Mouse (Mus musculus): Measurements from ENCODE around the gene Sema5b. TPM values are rescaled to one million over a fixed set of nuclear protein-coding genes. Genes with fewer than 3 reads are reported as not detected.
A peak's percentile ranks its signal among the peaks of the same experiment; 100 is the strongest.

Gene Sema5b
- total and polyA plus RNA-seq, 2 experiments from 2014 or later: 12.8 to 30.1 TPM

DNA sequence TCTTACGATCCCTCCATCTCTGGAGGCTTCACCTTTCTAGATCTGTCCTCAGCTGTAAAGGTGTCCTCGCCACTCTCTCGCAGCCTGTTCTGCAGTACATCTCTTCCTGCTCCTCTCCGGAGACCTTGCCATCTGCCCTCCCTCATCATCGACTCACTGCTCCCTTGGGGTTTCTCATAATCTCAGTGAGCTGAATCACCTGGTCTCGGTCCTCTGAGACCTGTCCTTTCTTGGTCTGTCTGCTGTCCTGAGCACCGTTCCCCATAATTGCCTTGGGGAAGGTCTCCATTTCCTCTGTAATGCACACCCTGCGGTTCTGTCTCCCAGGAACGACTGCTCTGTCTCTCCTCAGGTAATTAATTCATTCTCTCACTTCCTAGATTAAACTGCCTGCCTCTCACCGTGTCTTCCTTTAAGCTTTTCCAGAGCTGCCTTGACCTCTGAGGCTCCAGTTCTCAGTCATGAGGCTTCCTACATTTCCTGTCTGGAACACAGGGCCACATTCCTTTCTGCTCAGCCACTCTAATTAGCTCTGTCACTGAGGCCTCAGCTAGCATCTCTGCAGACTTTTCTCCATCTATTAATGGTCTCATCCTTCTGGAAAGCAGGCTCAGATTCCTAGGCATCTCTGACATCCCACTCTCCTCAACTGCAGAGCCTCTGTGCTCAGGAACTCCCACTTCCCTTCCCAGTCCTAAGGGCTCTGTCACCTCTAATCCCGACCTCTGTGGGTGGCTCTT lies 31.4 kb upstream of the Sema5b start:
- no peak overlapping the region for H3K4me3 ChIP-seq (ENCODE audit: low read depth, low read length)
- H3K27ac ChIP-seq (ENCODE audit: low read depth, low read length): no peak overlapping the region
- WGBS: 64% methylated on average over 11 of the region's 11 CpGs
- H3K36me3 ChIP-seq (ENCODE audit: insufficient read depth): no peaks in the 10 kb centered on the region
- H3K4me1 ChIP-seq (ENCODE audit: insufficient read depth): no peaks in the 10 kb centered on the region
- no peak overlapping the region for H3K9ac ChIP-seq
- no peak for DNase-seq
- no peak for TF ChIP-seq CTCF (IDR thresholded peaks at IDR 0.05; ENCODE audit: low read depth)
- no peak overlapping the region for H3K4me2 ChIP-seq (ENCODE audit: low read depth)
- no peak for ATAC-seq
- no peaks in the 10 kb centered on the region for H3K27me3 ChIP-seq (ENCODE audit: insufficient read depth, low read length)
- H3K9me3 ChIP-seq (ENCODE audit: low read length): no peaks in the 10 kb centered on the region

DNA sequence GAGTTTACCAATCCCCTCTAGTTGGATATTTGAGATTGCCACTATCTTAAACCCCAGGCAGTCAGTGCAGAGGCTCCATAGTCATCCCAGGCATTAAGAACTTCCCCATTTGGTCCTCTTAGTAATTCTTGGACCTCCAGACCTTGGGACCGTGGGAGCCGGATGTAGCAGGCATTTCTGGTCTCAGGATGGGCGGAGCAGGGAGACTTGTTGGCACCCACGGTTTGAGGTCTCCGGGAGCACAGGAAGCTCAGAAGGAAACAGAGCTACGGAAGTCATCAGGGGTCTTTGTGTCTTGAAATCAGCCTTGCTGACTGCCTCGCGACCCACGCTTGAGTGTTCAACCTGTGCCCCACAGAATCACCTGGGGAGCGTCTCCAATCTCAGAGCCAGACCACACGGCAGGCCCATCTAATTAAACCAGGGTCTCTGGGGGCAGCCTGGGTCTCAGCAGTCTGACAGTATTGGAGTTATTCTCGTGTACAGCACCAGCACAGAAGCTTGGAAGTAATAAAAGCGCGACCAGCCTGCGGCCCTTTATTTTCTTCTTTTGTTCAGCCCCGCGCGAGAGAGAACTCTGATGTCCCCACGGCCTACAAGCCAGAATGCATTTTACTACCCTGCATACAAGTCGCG lies 24.9 kb upstream of the Sema5b start:
- no peak for TF ChIP-seq CTCF (IDR thresholded peaks at IDR 0.05; ENCODE audit: low read depth)
- Histone ChIP-seq H3K4me2 (ENCODE audit: low read depth) (no peak overlapping the region), H3K4me3 (ENCODE audit: low read depth, low read length) (no peak overlapping the region), H3K27me3 (ENCODE audit: insufficient read depth, low read length) (no peaks in the 10 kb centered on the region), H3K4me1 (ENCODE audit: insufficient read depth) (no peaks in the 10 kb centered on the region), H3K9ac (no peak overlapping the region), H3K36me3 (ENCODE audit: insufficient read depth) (no peaks in the 10 kb centered on the region), H3K9me3 (ENCODE audit: low read length) (no peaks in the 10 kb centered on the region), H3K27ac (ENCODE audit: low read depth, low read length) (no peak overlapping the region)
- ATAC-seq: no peak
- DNase-seq: no peak
- WGBS: 53% methylated on average over 21 of the region's 21 CpGs

DNA sequence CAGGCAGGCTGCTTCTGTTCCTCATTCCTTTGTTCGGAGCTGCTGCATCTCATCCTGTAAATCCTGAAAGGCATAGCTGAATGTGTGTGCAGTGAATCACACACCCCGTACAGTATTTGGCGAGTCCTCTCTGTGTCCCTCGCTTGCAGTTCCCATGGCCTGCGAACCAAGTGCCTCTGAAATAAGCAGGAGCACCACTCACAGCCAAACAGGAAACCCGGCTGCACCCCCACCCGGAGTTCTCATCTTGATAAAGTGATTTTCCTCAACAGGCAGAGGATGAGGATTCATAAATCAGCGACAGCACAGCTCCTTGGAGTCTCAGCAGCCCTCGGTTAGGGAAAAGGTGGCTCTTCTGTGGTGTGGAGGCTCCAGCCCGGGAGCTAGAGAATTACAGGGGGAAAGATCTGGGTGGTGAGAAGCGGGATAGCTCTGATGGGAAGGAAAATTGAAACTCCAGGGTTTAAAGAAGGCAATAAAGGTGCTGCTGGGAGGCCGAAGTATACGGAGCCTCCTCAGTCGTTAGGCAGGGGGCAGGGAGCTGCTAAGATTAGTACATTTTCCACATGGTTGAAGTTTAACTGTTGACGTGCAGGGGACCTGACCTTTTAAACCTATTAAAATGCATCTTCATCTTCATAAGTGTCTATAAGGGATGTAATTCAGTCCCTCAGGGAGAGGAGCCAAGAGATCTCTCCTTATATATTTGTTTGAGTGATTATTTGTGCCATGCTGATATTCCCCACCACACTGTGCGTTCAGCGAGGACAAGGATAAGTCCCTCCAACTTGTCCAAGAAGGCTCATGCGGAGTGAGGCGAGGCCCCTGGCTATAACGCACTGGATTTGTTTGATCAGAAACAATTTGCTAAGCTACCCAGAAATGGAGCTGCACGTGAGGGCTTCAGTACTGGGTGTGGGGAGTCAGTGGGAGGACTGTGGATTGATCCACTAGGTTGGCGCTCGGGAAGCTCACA lies 22.7 kb upstream of the Sema5b start:
- ATAC-seq: 0 out of 2 replicates have a peak, but pooled peaks have one; percentile 27
- Histone ChIP-seq H3K27me3 (ENCODE audit: insufficient read depth, low read length) (no peaks in the 10 kb centered on the region), H3K4me1 (ENCODE audit: insufficient read depth) (no peaks in the 10 kb centered on the region), H3K4me2 (ENCODE audit: low read depth) (no peak overlapping the region), H3K4me3 (ENCODE audit: low read depth, low read length) (no peak overlapping the region), H3K9ac (no peak overlapping the region), H3K9me3 (ENCODE audit: low read length) (no peaks in the 10 kb centered on the region), H3K36me3 (ENCODE audit: insufficient read depth) (no peaks in the 10 kb centered on the region), H3K27ac (ENCODE audit: low read depth, low read length) (no peak overlapping the region)
- no peak for TF ChIP-seq CTCF (IDR thresholded peaks at IDR 0.05; ENCODE audit: low read depth)
- peak; percentile 24 for DNase-seq
- WGBS: 54% methylated on average over 23 of the region's 23 CpGs

DNA sequence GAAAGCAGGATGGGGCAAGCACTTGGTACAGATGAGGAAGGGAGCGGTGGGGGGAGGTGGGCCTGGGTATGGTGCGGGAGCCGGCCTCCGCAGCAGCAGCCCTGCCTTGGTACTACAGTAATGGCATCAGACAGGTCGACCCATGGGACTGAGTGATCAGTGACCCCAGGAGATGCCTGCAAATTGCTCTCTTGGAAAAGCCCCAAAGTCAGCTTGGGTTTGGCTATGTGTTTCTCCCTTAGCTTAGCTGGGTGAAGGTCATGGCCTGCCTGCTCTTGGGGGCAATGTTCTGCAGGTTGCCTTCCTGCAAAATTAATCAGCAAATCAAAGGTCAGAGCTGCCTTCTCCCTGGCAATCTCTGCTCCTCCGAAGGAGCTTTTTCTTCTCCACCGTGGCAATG lies 21.7 kb upstream of the Sema5b start:
- H3K4me3 ChIP-seq (ENCODE audit: low read depth, low read length): no peak overlapping the region
- H3K9ac ChIP-seq: no peak overlapping the region
- DNase-seq (no peak), ATAC-seq (no peak)
- WGBS: 75% methylated on average over 7 of the region's 7 CpGs
- H3K36me3 ChIP-seq (ENCODE audit: insufficient read depth): no peaks in the 10 kb centered on the region
- H3K9me3 ChIP-seq (ENCODE audit: low read length): no peaks in the 10 kb centered on the region
- TF ChIP-seq CTCF (IDR thresholded peaks at IDR 0.05; ENCODE audit: low read depth): no peak
- no peaks in the 10 kb centered on the region for H3K27me3 ChIP-seq (ENCODE audit: insufficient read depth, low read length)
- no peak overlapping the region for H3K4me2 ChIP-seq (ENCODE audit: low read depth)
- no peak overlapping the region for H3K27ac ChIP-seq (ENCODE audit: low read depth, low read length)
- no peaks in the 10 kb centered on the region for H3K4me1 ChIP-seq (ENCODE audit: insufficient read depth)

DNA sequence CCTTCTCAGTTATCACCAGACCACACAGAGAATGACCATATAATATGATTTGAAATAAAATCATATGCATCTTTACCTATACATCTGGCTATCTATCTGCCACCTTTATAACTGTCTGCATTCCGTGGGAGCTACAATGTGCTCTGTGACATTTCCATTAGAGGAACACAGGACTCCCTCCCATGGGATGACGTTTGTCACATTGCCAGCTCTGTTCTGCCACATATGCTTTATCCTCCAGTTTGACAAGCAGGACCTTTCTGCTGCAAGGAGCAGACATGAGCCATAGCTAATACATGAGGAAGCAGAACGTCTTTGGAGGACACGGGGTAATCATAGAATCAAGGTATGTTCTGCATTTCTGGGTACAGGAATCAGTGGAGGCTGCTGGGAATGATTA lies 16.7 kb upstream of the Sema5b start:
- no peaks in the 10 kb centered on the region for H3K27me3 ChIP-seq (ENCODE audit: insufficient read depth, low read length)
- no peaks in the 10 kb centered on the region for H3K4me1 ChIP-seq (ENCODE audit: insufficient read depth)
- H3K4me3 ChIP-seq (ENCODE audit: low read depth, low read length): no peak overlapping the region
- H3K27ac ChIP-seq (ENCODE audit: low read depth, low read length): no peak overlapping the region
- TF ChIP-seq CTCF (IDR thresholded peaks at IDR 0.05; ENCODE audit: low read depth): no peak
- H3K4me2 ChIP-seq (ENCODE audit: low read depth): no peak overlapping the region
- WGBS: 74% methylated on average over 4 of the region's 4 CpGs
- H3K9ac ChIP-seq: no peak overlapping the region
- no peak for ATAC-seq
- H3K36me3 ChIP-seq (ENCODE audit: insufficient read depth): no peaks in the 10 kb centered on the region
- H3K9me3 ChIP-seq (ENCODE audit: low read length): no peaks in the 10 kb centered on the region
- no peak for DNase-seq

DNA sequence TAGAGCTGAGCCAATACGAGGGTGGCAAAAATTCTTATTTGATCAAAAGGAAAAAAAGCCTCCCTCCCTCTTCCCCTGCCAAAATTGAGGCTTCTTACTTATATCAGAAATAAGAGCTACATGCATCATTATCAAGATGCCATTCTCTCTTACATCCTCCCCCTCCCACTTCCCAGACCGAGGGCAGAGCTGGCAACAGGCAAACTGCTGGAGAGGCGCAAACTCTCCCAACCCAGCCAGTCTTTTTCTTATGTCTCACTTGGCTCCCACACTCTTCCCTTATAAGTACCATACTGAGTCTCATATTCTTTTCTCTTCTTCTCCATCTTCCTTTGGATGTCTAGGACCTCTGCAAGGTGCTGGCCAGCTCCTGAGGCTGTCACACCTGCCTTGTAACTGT lies 6.3 kb upstream of the Sema5b start:
- Histone ChIP-seq H3K9me3 (ENCODE audit: low read length) (no peaks in the 10 kb centered on the region), H3K27ac (ENCODE audit: low read depth, low read length) (no peak overlapping the region), H3K4me1 (ENCODE audit: insufficient read depth) (no peaks in the 10 kb centered on the region), H3K27me3 (ENCODE audit: insufficient read depth, low read length) (no peaks in the 10 kb centered on the region; the same call in 1 of the 2 replicates), H3K9ac (no peak overlapping the region), H3K36me3 (ENCODE audit: insufficient read depth) (no peaks in the 10 kb centered on the region), H3K4me2 (ENCODE audit: low read depth) (no peak overlapping the region), H3K4me3 (ENCODE audit: low read depth, low read length) (no peak overlapping the region)
- ATAC-seq (no peak), DNase-seq (no peak)
- TF ChIP-seq CTCF (IDR thresholded peaks at IDR 0.05; ENCODE audit: low read depth): no peak
- WGBS: 71% methylated on average over 3 of the region's 3 CpGs
